10 mouse cellular contexts compared by ENCODE assay signal in genomic region chr13:9136733-9137132, GRCm38 (mm10). TPM values are rescaled to one million over a fixed set of nuclear protein-coding genes. Genes with fewer than 3 reads are reported as not detected.
DNase-seq lines count a peak whose midpoint lies in the region; ATAC-seq and TF ChIP-seq lines count a peak whose summit lies in the region.
"Had no signal": no experiment of that assay in that cellular context is flagged by ENCODE, and none has a peak within 500 bp of the region (broad histone marks: within the 10 kb centered on the region; RNA-seq: fewer than 3 reads in every experiment).

No protein-coding gene starts in this region.

- peaks cover 4% of the 10 kb centered on the region; the same call in 1 of the 2 replicates for H3K4me1 ChIP-seq in cerebellum, adult 2 months (ENCODE audit: control insufficient read depth, insufficient read depth, low read length)
- no peaks in the 10 kb centered on the region; the same call in 1 of the 2 replicates for H3K4me1 ChIP-seq in liver, adult 2 months (ENCODE audit: control insufficient read depth, insufficient read depth, low read length)
- H3K4me1 ChIP-seq in embryonic fibroblast, embryonic 13.5 days (ENCODE audit: control insufficient read depth, insufficient read depth, low read length): peaks cover 16% of the 10 kb centered on the region
- H3K4me1 ChIP-seq in forebrain, embryonic 11.5 days (replicated peaks; ENCODE audit: control insufficient read depth, insufficient read depth, low read length): no peaks in the 10 kb centered on the region
- H3K4me1 ChIP-seq: forebrain, embryonic 13.5 days; lung, embryonic 15.5 days had no signal

- no peak for TF ChIP-seq POLR2A in cerebellum, adult 2 months (IDR thresholded peaks at IDR 0.05; ENCODE audit: borderline replicate concordance, insufficient read depth, low read length)
- no peak for TF ChIP-seq POLR2A in liver, adult 2 months (IDR thresholded peaks at IDR 0.05; ENCODE audit: extremely low read depth, insufficient read depth, low read length)
- TF ChIP-seq POLR2A in embryonic fibroblast, embryonic 13.5 days (IDR thresholded peaks at IDR 0.05; ENCODE audit: low read depth, low read length): no peak

- peaks cover 44% of the 10 kb centered on the region for H3K36me3 ChIP-seq in liver, adult 2 months (ENCODE audit: control insufficient read depth, insufficient read depth, low read length)
- H3K36me3 ChIP-seq in forebrain, embryonic 11.5 days (ENCODE audit: control insufficient read depth, insufficient read depth, low read length): peaks cover 5% of the 10 kb centered on the region; the same call in 1 of the 2 replicates

- no peak overlapping the region for H3K9ac ChIP-seq in liver, adult 2 months (ENCODE audit: low read depth, low read length)
- no peak overlapping the region for H3K9ac ChIP-seq in forebrain, embryonic 11.5 days (ENCODE audit: low read length)
- H3K9ac ChIP-seq: forebrain, embryonic 13.5 days; lung, embryonic 15.5 days had no signal

- H3K27ac ChIP-seq in cerebellum, adult 2 months (ENCODE audit: insufficient read depth, low read length): no peak overlapping the region
- H3K27ac ChIP-seq in liver, adult 2 months (replicated peaks; ENCODE audit: insufficient read depth, low read depth, low read length): no peak overlapping the region
- no peak overlapping the region for H3K27ac ChIP-seq in embryonic fibroblast, embryonic 13.5 days (ENCODE audit: insufficient read depth, low read length)
- H3K27ac ChIP-seq in forebrain, embryonic 11.5 days (ENCODE audit: low read depth, low read length): no peak overlapping the region
- H3K27ac ChIP-seq: forebrain, embryonic 13.5 days; lung, embryonic 15.5 days had no signal

- no peak for ATAC-seq in forebrain, embryonic 11.5 days (replicated peaks; ENCODE audit: low FRiP score)
- ATAC-seq: forebrain, embryonic 13.5 days had no signal

- no peak for DNase-seq in cerebellum, adult 2 months
- DNase-seq in cerebellum, adult 9-10 months: no peak
- DNase-seq in liver, adult 2 months (ENCODE audit: extremely low read depth, low read depth, low spot score): no peak
- DNase-seq in liver: no peak
- peak; percentile 54 to 55 for DNase-seq in right cerebral cortex, adult 2 months (ENCODE audit: low spot score in 2 of 2)
- no peak for DNase-seq in forebrain, embryonic 11.5 days (ENCODE audit: low spot score)
- no peak for DNase-seq in MN1 (ENCODE audit: low spot score)

- TF ChIP-seq CTCF in cerebellum, adult 2 months (IDR thresholded peaks at IDR 0.05; ENCODE audit: borderline replicate concordance, insufficient read depth, low read depth, low read length): peak; percentile 28; the same call in 1 of the 2 replicates
- TF ChIP-seq CTCF in liver, adult 2 months (IDR thresholded peaks at IDR 0.05; ENCODE audit: low read depth, low read length): peak; percentile 34; the same call in 1 of the 2 replicates
- TF ChIP-seq CTCF in embryonic fibroblast, embryonic 13.5 days (IDR thresholded peaks at IDR 0.05; ENCODE audit: borderline replicate concordance, insufficient read depth, low read length): peak; percentile 53; the same call in 1 of the 2 replicates

- H3K79me2 ChIP-seq in liver, adult 2 months (ENCODE audit: control insufficient read depth, insufficient read depth, low read length): peaks cover 14% of the 10 kb centered on the region; the same call in 1 of the 2 replicates

- no peaks in the 10 kb centered on the region for H3K9me3 ChIP-seq in forebrain, embryonic 11.5 days (ENCODE audit: control insufficient read depth, low read length)
- H3K9me3 ChIP-seq: forebrain, embryonic 13.5 days; lung, embryonic 15.5 days had no signal

- no peak overlapping the region for H3K4me3 ChIP-seq in cerebellum, adult 2 months (replicated peaks; ENCODE audit: insufficient read depth, low read depth, low read length)
- no peak overlapping the region for H3K4me3 ChIP-seq in liver, adult 2 months (ENCODE audit: insufficient read depth, low read depth, low read length)
- H3K4me3 ChIP-seq in embryonic fibroblast, embryonic 13.5 days (ENCODE audit: insufficient read depth, low read length): no peak overlapping the region
- no peak overlapping the region for H3K4me3 ChIP-seq in forebrain, embryonic 11.5 days (ENCODE audit: low read depth, low read length)
- H3K4me3 ChIP-seq: forebrain, embryonic 13.5 days; lung, embryonic 15.5 days had no signal

- WGBS in cerebellum, adult 2 months: 54% methylated on average over 4 of the region's 4 CpGs
- WGBS in liver, adult 2 months: 79% methylated on average over 4 of the region's 4 CpGs
- WGBS in forebrain, embryonic 11.5 days: 73% methylated on average over 4 of the region's 4 CpGs

- no peak overlapping the region for H3K4me2 ChIP-seq in forebrain, embryonic 11.5 days (ENCODE audit: low read depth, low read length, severe bottlenecking)
- H3K4me2 ChIP-seq: forebrain, embryonic 13.5 days; lung, embryonic 15.5 days had no signal

- no peaks in the 10 kb centered on the region for H3K27me3 ChIP-seq in cerebellum, adult 2 months (ENCODE audit: control insufficient read depth, insufficient read depth, low read length)
- no peaks in the 10 kb centered on the region for H3K27me3 ChIP-seq in liver, adult 2 months (ENCODE audit: control insufficient read depth, insufficient read depth, low read length)
- H3K27me3 ChIP-seq in forebrain, embryonic 11.5 days (ENCODE audit: control insufficient read depth, insufficient read depth, low read length): no peaks in the 10 kb centered on the region
- H3K27me3 ChIP-seq: forebrain, embryonic 13.5 days; lung, embryonic 15.5 days had no signal

RNA-seq across cellular contexts. Expression of gene Larp4b, which starts 43.1 kb away (rescaled TPM):
- 35.4 and 35.7 TPM in 2 replicates for polyA plus RNA-seq in cerebellum, adult 2 months (2012; rRNA removed)
- 34.2 TPM in 2 replicates for total RNA-seq in liver, adult 2 months (2014; rRNA removed)
- polyA plus RNA-seq in liver, adult 2 months (2012; rRNA removed): 18.1 and 20.4 TPM in 2 replicates
- polyA plus RNA-seq in embryonic fibroblast, embryonic 13.5 days (2011; ENCODE audit: insufficient read length, low read depth, missing spikeins): 54.6 and 59.6 TPM in 2 replicates
- polyA plus RNA-seq in forebrain, embryonic 11.5 days (2014; fragmentation: Nextera tagmentation; extraction: Ambion mirVana): 42.5 and 46.2 TPM in 2 replicates

Comparison
In these comparisons a context has a peak if more than half of its experiments do, and no peak if none do; other contexts are left out.
1. DNase-seq: peak in right cerebral cortex, adult 2 months (2 of 2); none in cerebellum, adult 2 months (0 of 2), cerebellum, adult 9-10 months (single experiment), liver, adult 2 months (single experiment), liver (single experiment), forebrain, embryonic 11.5 days (single experiment) and MN1 (single experiment).
2. Peak in every context shown above with its lines, with median percentiles within 50 percentile points of each other: CTCF ChIP-seq.